Mouse (Mus musculus): Measurements from ENCODE around the gene Tmem106a. TPM values are rescaled to one million over a fixed set of nuclear protein-coding genes. Genes with fewer than 3 reads are reported as not detected.

Tmem106a gene
- 13.8 TPM for polyA plus RNA-seq (2017; shearing (Covaris generic))

GRCm38 (mm10) chr11:101582054-101583035 is at the start of gene Tmem106a:
Tmem106a (plus strand) TSS chr11:101582242.

GRCm38 (mm10) chr11:101551751-101552475 is 30.1 kb upstream of the Tmem106a start, which contains the start of the genes Brca1 and Nbr1:
Brca1 (minus strand) TSS chr11:101551955.
Nbr1 (plus strand) TSS chr11:101552149.

DNA sequence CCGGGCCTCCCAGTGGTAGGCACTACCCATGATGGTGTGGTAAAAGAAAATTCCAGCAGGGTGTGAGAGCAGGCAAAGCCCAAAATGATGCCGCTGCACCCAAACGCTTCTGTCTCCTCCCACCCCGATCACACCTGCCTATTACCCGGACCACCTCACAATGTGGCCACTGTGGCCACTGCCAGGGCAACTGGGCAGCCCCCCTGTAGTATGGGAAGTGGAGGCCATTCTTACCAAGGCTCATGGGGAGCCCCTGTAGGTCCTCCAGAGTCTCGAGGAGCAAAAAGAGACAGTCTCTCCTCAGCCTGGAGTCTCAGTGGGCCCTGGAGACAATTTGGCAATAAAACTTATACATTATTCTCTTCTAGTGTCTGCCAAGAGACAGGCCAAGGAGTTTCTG is 17.1 kb downstream of the Tmem106a start, which contains the start of gene Gm11634:
Gm11634 (minus strand) TSS at position 101 of the 400 bp plus-strand sequence.

GRCm38 (mm10) chr11:101626995-101627856 is 45.2 kb downstream of the Tmem106a start, which contains the start of gene Rdm1:
Rdm1 (plus strand) TSS chr11:101627195.

Other genes with a start within 250 kb of the Tmem106a start
- gene G6pc, start 214.7 kb upstream of the Tmem106a start, polyA plus RNA-seq (2017; shearing (Covaris generic)): not detected
- gene Aarsd1, start 164.6 kb upstream of the Tmem106a start, polyA plus RNA-seq (2017; shearing (Covaris generic)): 39.4 TPM
- 1.8 TPM for gene Gm27029, start 157.4 kb upstream of the Tmem106a start, polyA plus RNA-seq (2017; shearing (Covaris generic))
- gene Rundc1, start 157.2 kb upstream of the Tmem106a start, polyA plus RNA-seq (2017; shearing (Covaris generic)): 10.1 TPM
- gene Ptges3l, start 156.9 kb upstream of the Tmem106a start, polyA plus RNA-seq (2017; shearing (Covaris generic)): 0.50 TPM
- 357 TPM for gene Rpl27, start 139.9 kb upstream of the Tmem106a start, polyA plus RNA-seq (2017; shearing (Covaris generic))
- 202 TPM for gene Ifi35, start 133.8 kb upstream of the Tmem106a start, polyA plus RNA-seq (2017; shearing (Covaris generic))
- not detected for gene Rnd2, start 117.2 kb upstream of the Tmem106a start, polyA plus RNA-seq (2017; shearing (Covaris generic))
- gene Vat1, start 116.0 kb upstream of the Tmem106a start, polyA plus RNA-seq (2017; shearing (Covaris generic)): 0.61 TPM
- gene Brca1, start 30.3 kb upstream of the Tmem106a start, polyA plus RNA-seq (2017; shearing (Covaris generic)): 6.9 TPM
- gene Nbr1, start 30.1 kb upstream of the Tmem106a start, polyA plus RNA-seq (2017; shearing (Covaris generic)): 107 TPM
- gene Gm11634, start 17.0 kb downstream of the Tmem106a start, polyA plus RNA-seq (2017; shearing (Covaris generic)): not detected
- 71.2 TPM for gene Rdm1, start 45.0 kb downstream of the Tmem106a start, polyA plus RNA-seq (2017; shearing (Covaris generic))
- gene Arl4d, start 83.3 kb downstream of the Tmem106a start, polyA plus RNA-seq (2017; shearing (Covaris generic)): 2.7 TPM
- gene Dhx8, start 150.7 kb downstream of the Tmem106a start, polyA plus RNA-seq (2017; shearing (Covaris generic)): 60.9 TPM
- gene Etv4, start 203.1 kb downstream of the Tmem106a start, polyA plus RNA-seq (2017; shearing (Covaris generic)): 0.43 TPM

Data from activated CD4-positive, CD25-positive, alpha-beta regulatory T cell, adult 9 weeks (primary cell).